Mouse (Mus musculus) adrenal gland, postnatal 25 days (tissue): ENCODE results near the gene Emp1. TPM values are rescaled to one million over a fixed set of nuclear protein-coding genes. Genes with fewer than 3 reads are reported as not detected.

Experiments
- DNase-seq: peaks from one replicate; pipeline ENCODE4 v3.0.0; 2021; ENCODE audit warnings: mixed read lengths
- total RNA-seq: library from RNA; stranded (reverse); gene quantifications from 2 replicates; pipeline ENCODE4 v1.2.3, GENCODE M21; 2021

The Emp1 gene
- total RNA-seq, 1 experiment from 2014 or later: 31.3 TPM

- no peak for DNase-seq
These were observed 1.8 kb downstream of the Emp1 start for GRCm38 (mm10) chr6:135364041-135364745.

GRCm38 (mm10) chr6:135364891-135365301 lies 2.6 kb downstream of the Emp1 start:
- peak; percentile 59 for DNase-seq

GRCm38 (mm10) chr6:135365614-135366013 lies 3.3 kb downstream of the Emp1 start:
- no peak for DNase-seq

GRCm38 (mm10) chr6:135368230-135368629 lies 5.9 kb downstream of the Emp1 start:
- DNase-seq: peak; percentile 13

- DNase-seq: no peak
These were observed 7.2 kb downstream of the Emp1 start for GRCm38 (mm10) chr6:135369551-135369968.

- DNase-seq: no peak
These were observed 8.6 kb downstream of the Emp1 start for GRCm38 (mm10) chr6:135370954-135371353.

- DNase-seq: no peak
These were observed 11.0 kb downstream of the Emp1 start for GRCm38 (mm10) chr6:135373357-135373756.

GRCm38 (mm10) chr6:135375818-135376217 lies 13.5 kb downstream of the Emp1 start:
- no peak for DNase-seq

- no peak for DNase-seq
These were observed 13.9 kb downstream of the Emp1 start for GRCm38 (mm10) chr6:135376248-135376647.

GRCm38 (mm10) chr6:135377583-135378319 lies 15.4 kb downstream of the Emp1 start:
- DNase-seq: peak; percentile 49

GRCm38 (mm10) chr6:135383919-135384318 lies 21.6 kb downstream of the Emp1 start:
- DNase-seq: no peak

- DNase-seq: no peak
These were observed 23.6 kb downstream of the Emp1 start for GRCm38 (mm10) chr6:135385738-135386459.

- no peak for DNase-seq
These were observed 25.3 kb downstream of the Emp1 start for GRCm38 (mm10) chr6:135387653-135388052.

- no peak for DNase-seq
These were observed 26.4 kb downstream of the Emp1 start for GRCm38 (mm10) chr6:135388711-135389110.

GRCm38 (mm10) chr6:135390398-135390797 lies 28.1 kb downstream of the Emp1 start:
- DNase-seq: no peak

- no peak for DNase-seq
These were observed 33.0 kb downstream of the Emp1 start for GRCm38 (mm10) chr6:135395375-135395774.

GRCm38 (mm10) chr6:135397089-135397488 lies 34.7 kb downstream of the Emp1 start:
- DNase-seq: no peak

GRCm38 (mm10) chr6:135397788-135398187 lies 35.4 kb downstream of the Emp1 start:
- DNase-seq: no peak

GRCm38 (mm10) chr6:135398801-135399200 lies 36.5 kb downstream of the Emp1 start:
- peak; percentile 13 for DNase-seq

- DNase-seq: peak; percentile 61
These were observed 38.0 kb downstream of the Emp1 start for GRCm38 (mm10) chr6:135400306-135400705.

- no peak for DNase-seq
These were observed 42.7 kb downstream of the Emp1 start for GRCm38 (mm10) chr6:135405093-135405492.

GRCm38 (mm10) chr6:135407323-135407722 lies 45.0 kb downstream of the Emp1 start:
- no peak for DNase-seq

- DNase-seq: no peak
These were observed 49.5 kb downstream of the Emp1 start for GRCm38 (mm10) chr6:135411712-135412319.
